In genomic region chr4:111364199-111364598, GRCm38 (mm10) we compare ENCODE assay signal across 25 mouse cellular contexts.
"Had no signal": no experiment of that assay in that cellular context is flagged by ENCODE, and none has a peak within 500 bp of the region (broad histone marks: within the 10 kb centered on the region; RNA-seq: fewer than 3 reads in every experiment).

No protein-coding gene starts in this region.

- H3K9ac ChIP-seq: limb, embryonic 12.5 days; limb, embryonic 15.5 days; liver, embryonic 14.5 days; lung, embryonic 15.5 days; neural tube, embryonic 12.5 days; neural tube, embryonic 15.5 days; stomach, embryonic 15.5 days had no signal

- H3K9me3 ChIP-seq: limb, embryonic 12.5 days; limb, embryonic 15.5 days; lung, embryonic 15.5 days; midbrain, embryonic 10.5 days; neural tube, embryonic 12.5 days; neural tube, embryonic 15.5 days; stomach, embryonic 15.5 days had no signal

- H3K4me1 ChIP-seq: limb, embryonic 12.5 days; limb, embryonic 15.5 days; lung, embryonic 15.5 days; megakaryocyte, embryonic 14.5 days; midbrain, embryonic 10.5 days; neural tube, embryonic 12.5 days; neural tube, embryonic 15.5 days; stomach, embryonic 15.5 days had no signal

- H3K36me3 ChIP-seq: limb, embryonic 12.5 days; limb, embryonic 15.5 days; lung, embryonic 15.5 days; midbrain, embryonic 10.5 days; neural tube, embryonic 12.5 days; neural tube, embryonic 15.5 days; stomach, embryonic 15.5 days had no signal

- H3K4me2 ChIP-seq: limb, embryonic 12.5 days; limb, embryonic 15.5 days; liver, embryonic 11.5 days; lung, embryonic 15.5 days; neural tube, embryonic 12.5 days; neural tube, embryonic 15.5 days; stomach, embryonic 15.5 days had no signal

- H3K4me3 ChIP-seq: layer of hippocampus, adult 2 months; limb, embryonic 12.5 days; limb, embryonic 15.5 days; lung, embryonic 15.5 days; megakaryocyte, embryonic 14.5 days; midbrain, embryonic 10.5 days; neural tube, embryonic 12.5 days; neural tube, embryonic 15.5 days; stomach, embryonic 15.5 days had no signal

- H3K27ac ChIP-seq: kidney, postnatal 0 days; layer of hippocampus, adult 2 months; limb, embryonic 12.5 days; limb, embryonic 15.5 days; liver, embryonic 14.5 days; lung, embryonic 15.5 days; midbrain, embryonic 10.5 days; neural tube, embryonic 12.5 days; neural tube, embryonic 15.5 days; stomach, embryonic 15.5 days had no signal

- DNase-seq: kidney, adult 2 months; kidney, postnatal 25 days; layer of hippocampus, adult 9-11 months; left cerebral cortex, postnatal 4 days; lung, adult 18-20 months; lung, postnatal 10 days; lung, postnatal 36 days; midbrain, embryonic 14.5 days; right cerebral cortex, postnatal 14 days; spleen, adult 18-20 months; thymus, adult 18-20 months; thymus, postnatal 36 days had no signal

- H3K27me3 ChIP-seq: limb, embryonic 12.5 days; limb, embryonic 15.5 days; lung, embryonic 15.5 days; megakaryocyte, embryonic 14.5 days; neural tube, embryonic 12.5 days; neural tube, embryonic 15.5 days; stomach, embryonic 15.5 days had no signal

- ATAC-seq: intestine, postnatal 0 days had no signal
